ENCODE assay signal across 19 mouse cellular contexts in the genomic region with DNA sequence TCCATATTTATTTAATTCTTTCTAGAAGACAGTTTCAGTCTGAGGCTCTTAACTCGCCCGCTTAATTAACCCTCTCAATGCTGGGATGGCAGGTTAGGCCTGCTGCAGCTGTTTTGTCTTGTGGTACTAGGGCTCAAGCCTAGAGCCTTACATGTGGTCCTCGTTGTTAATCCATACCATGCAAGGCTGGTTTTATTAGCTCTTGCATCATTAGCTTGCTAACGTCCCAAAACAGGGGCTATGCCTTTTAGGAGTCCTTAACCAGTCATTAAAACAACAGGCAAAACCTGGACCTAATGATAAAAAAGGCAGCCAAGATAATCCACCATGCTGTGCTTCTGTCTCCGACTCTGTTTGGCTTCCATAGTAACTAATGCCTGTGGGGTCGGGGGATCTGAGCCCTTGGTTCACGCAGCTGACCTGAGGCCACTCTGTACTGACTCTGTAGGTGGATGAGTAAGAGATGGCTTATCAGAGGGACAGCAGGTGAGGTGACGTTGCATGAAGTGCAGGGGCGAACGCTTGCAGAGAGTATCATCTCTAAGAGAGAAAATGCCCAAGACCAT.
DNase-seq lines count a peak whose midpoint lies in the region; ATAC-seq lines count a peak whose summit lies in the region.
"Had no signal": no experiment of that assay in that cellular context is flagged by ENCODE, and none has a peak within 500 bp of the region (broad histone marks: within the 10 kb centered on the region; RNA-seq: fewer than 3 reads in every experiment).

No protein-coding gene starts in this region.

- DNase-seq in kidney, postnatal 4 days: no peak
- peak; percentile 59 for DNase-seq in forelimb bud, embryonic 11.5 days (ENCODE audit: low read depth, low spot score)
- peak; percentile 45 for DNase-seq in limb, embryonic 10.5 days (ENCODE audit: low spot score)
- no peak for DNase-seq in right cerebral cortex, postnatal 10 days (ENCODE audit: low spot score in 2 of 2)
- DNase-seq in urinary bladder, postnatal 25 days (ENCODE audit: low spot score): no peak
- DNase-seq: adrenal gland, adult 8-10 months; gastrocnemius, postnatal 10 days; heart, adult 11 months; kidney, adult 9 months; lung, adult 18-20 months; right cerebral cortex, postnatal 14 days; spleen, adult 18-20 months; thymus, adult 18-20 months had no signal

- no peaks in the 10 kb centered on the region for H3K9me3 ChIP-seq in kidney, embryonic 15.5 days (replicated peaks)
- H3K9me3 ChIP-seq in limb, embryonic 10.5 days (replicated peaks): no peaks in the 10 kb centered on the region
- no peaks in the 10 kb centered on the region for H3K9me3 ChIP-seq in neural tube, embryonic 15.5 days (replicated peaks)
- H3K9me3 ChIP-seq: forebrain, embryonic 12.5 days; heart, embryonic 13.5 days; midbrain, embryonic 12.5 days had no signal

- H3K4me1 ChIP-seq in kidney, embryonic 15.5 days: peaks cover 13% of the 10 kb centered on the region
- H3K4me1 ChIP-seq in limb, embryonic 10.5 days: peaks cover 36% of the 10 kb centered on the region
- peaks cover 20% of the 10 kb centered on the region for H3K4me1 ChIP-seq in neural tube, embryonic 15.5 days

- peak; percentile 33; the same call in 1 of the 2 replicates for ATAC-seq in kidney, embryonic 15.5 days (replicated peaks; ENCODE audit: low FRiP score)
- 0 out of 2 replicates have a peak, but pooled peaks have one; percentile 36 for ATAC-seq in neural tube, embryonic 15.5 days (ENCODE audit: low FRiP score)
- ATAC-seq: inflammation-experienced regulatory T-cells, adult 6 months had no signal

- no peak overlapping the region for H3K9ac ChIP-seq in kidney, embryonic 15.5 days
- H3K9ac ChIP-seq in neural tube, embryonic 15.5 days (replicated peaks): no peak overlapping the region
- H3K9ac ChIP-seq: forebrain, embryonic 12.5 days; heart, embryonic 13.5 days; midbrain, embryonic 12.5 days had no signal

- H3K4me3 ChIP-seq in kidney, embryonic 15.5 days (replicated peaks): no peak overlapping the region
- no peak overlapping the region for H3K4me3 ChIP-seq in limb, embryonic 10.5 days
- H3K4me3 ChIP-seq in neural tube, embryonic 15.5 days (replicated peaks): no peak overlapping the region
- H3K4me3 ChIP-seq: forebrain, embryonic 12.5 days; heart, embryonic 13.5 days; midbrain, embryonic 12.5 days had no signal

- H3K36me3 ChIP-seq in kidney, embryonic 15.5 days: peaks cover 78% of the 10 kb centered on the region
- H3K36me3 ChIP-seq in limb, embryonic 10.5 days: peaks cover 72% of the 10 kb centered on the region
- H3K36me3 ChIP-seq in neural tube, embryonic 15.5 days: peaks cover 67% of the 10 kb centered on the region

- H3K27ac ChIP-seq in kidney, embryonic 15.5 days: no peak overlapping the region
- H3K27ac ChIP-seq in limb, embryonic 10.5 days: peak overlapping the region; percentile 57
- no peak overlapping the region; the same call in 1 of the 2 replicates for H3K27ac ChIP-seq in neural tube, embryonic 15.5 days (replicated peaks)
- H3K27ac ChIP-seq: forebrain, embryonic 12.5 days; midbrain, embryonic 12.5 days had no signal

- 38% methylated on average over 10 of the region's 10 CpGs for WGBS in kidney, embryonic 15.5 days
- 50% methylated on average over 10 of the region's 10 CpGs for WGBS in limb, embryonic 10.5 days
- WGBS in neural tube, embryonic 15.5 days: 36% methylated on average over 10 of the region's 10 CpGs

- H3K4me2 ChIP-seq in kidney, embryonic 15.5 days: no peak overlapping the region
- no peak overlapping the region for H3K4me2 ChIP-seq in neural tube, embryonic 15.5 days
- H3K4me2 ChIP-seq: forebrain, embryonic 12.5 days; heart, embryonic 13.5 days; midbrain, embryonic 12.5 days had no signal

- H3K27me3 ChIP-seq in kidney, embryonic 15.5 days: no peaks in the 10 kb centered on the region
- no peaks in the 10 kb centered on the region for H3K27me3 ChIP-seq in limb, embryonic 10.5 days (ENCODE audit: low read depth, poor library complexity, severe bottlenecking)
- H3K27me3 ChIP-seq in neural tube, embryonic 15.5 days (replicated peaks): no peaks in the 10 kb centered on the region
- H3K27me3 ChIP-seq: forebrain, embryonic 12.5 days; heart, embryonic 13.5 days; midbrain, embryonic 12.5 days had no signal

Comparison
In these comparisons a context has a peak if more than half of its experiments do, and no peak if none do; other contexts are left out.
1. DNase-seq: peak in forelimb bud, embryonic 11.5 days (single experiment) and limb, embryonic 10.5 days (single experiment); none in kidney, postnatal 4 days (0 of 2), right cerebral cortex, postnatal 10 days (0 of 2) and urinary bladder, postnatal 25 days (single experiment).